Mouse (Mus musculus) ES-E14 (cell line): ENCODE measurements around the gene Ranbp9.

Experiments
- CHD2 ChIP-seq: IDR thresholded peaks from 2 replicates; pipeline ENCODE4 v1.6.1; 2014; ENCODE audit warnings: mild to moderate bottlenecking, low read depth, low read length, inconsistent platforms
- ZNF384 ChIP-seq: IDR thresholded peaks from 2 replicates; pipeline ENCODE4 v1.6.1; 2012; ENCODE audit warnings: low read depth, low read length, inconsistent platforms

GRCm38 (mm10) chr13:43498849-43499248 is 17.8 kb upstream of the Ranbp9 start:
- no peak for TF ChIP-seq ZNF384
- no peak for TF ChIP-seq CHD2
